Mouse (Mus musculus): Measurements from ENCODE around the gene Unc13b.

DNA sequence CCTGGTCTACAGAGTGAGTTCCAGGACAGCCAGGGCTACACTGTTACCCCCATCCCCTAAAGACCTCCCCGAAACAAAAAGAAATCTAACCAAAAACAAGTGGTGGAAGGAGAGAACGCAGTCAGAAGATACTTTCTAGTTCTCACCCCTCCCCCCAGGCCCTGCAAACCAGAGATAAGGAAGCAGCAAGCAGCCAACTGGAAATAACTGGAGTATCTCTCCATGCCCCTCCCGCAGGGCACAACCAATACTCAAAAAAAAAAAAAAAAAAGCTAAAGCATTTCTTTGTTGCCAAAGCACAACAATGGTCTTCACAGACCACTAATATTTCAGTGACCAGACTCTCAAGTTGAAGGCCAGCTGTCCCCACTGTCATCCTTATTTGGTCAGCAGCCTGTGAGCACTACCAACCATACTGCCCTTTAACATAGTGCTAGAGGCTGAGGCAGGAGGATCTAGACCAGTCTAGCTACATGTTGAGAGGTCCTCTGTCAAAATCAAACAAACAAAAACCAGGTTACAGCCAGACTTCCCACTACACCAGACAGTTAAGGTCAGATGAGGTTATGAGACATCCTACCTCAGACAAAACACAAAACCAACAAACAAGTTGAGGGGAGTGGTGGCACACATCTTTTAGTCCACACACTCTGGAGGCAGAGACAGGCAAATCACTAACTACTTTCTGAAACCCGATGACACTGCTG is 20.7 kb upstream of the Unc13b start:
- TF ChIP-seq CTCF (IDR thresholded peaks at IDR 0.05; ENCODE audit: low read depth) (no peak), EP300 (IDR thresholded peaks at IDR 0.05; ENCODE audit: low read depth) (peak; percentile 96)

All from liver, postnatal 0 days (tissue).